Mouse (Mus musculus) megakaryocyte, embryonic 14.5 days (primary cell): ENCODE measurements around the gene Gm10643.

Experiments
- FLI1 ChIP-seq: IDR thresholded peaks from 2 replicates; pipeline ENCODE4 v1.6.1; 2012; ENCODE audit warnings: low read length, inconsistent platforms, mixed read lengths
- GATA1 ChIP-seq: IDR thresholded peaks from 3 replicates; pipeline ENCODE4 v1.6.1; 2012; ENCODE audit warnings: mixed read lengths, low read length, inconsistent platforms, borderline replicate concordance

DNA sequence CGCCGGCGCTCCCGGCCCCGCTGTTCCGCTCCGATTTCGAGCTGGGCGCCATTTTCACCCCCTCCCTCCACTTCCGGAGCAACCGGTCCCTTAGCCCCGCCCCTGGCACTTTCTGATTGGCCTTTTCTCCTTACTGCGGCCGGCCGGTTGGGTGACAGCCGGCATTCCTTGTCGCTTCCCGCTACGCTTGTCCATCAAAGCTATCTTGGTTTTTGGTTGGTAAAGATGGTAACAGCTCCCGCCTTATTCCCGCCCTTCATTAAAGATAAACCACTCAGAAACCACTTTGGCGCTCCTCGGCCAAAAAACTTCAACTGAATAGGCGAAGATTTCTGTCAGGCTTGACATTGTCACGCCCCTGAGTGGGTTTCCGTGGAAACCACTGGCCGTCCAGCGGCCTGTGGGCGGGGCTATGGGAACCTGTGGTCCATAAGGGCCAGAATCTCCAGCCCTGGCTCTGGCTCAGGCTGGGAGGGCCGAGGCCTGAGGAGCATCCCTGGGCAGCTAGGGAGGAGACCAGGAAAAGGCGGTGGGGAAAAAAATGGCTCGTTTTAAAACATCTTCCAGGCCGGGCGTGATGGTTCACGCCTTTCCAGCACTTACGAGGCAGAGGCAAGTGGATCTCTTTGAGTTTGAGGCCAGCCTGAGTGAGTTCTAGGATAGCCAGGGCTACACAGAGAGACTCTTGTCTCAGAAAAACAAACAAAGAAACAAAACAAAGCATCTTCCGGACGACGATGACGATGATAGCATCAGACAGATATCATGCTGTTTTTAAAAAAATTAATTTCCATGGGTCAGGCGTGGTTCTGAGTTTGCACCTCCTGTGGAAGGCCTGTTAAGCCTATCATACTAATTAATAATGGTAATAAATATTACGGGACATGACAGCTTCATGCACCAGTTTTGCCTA is 40.0 kb upstream of the Gm10643 start, which contains the start of gene Dcaf15:
- TF ChIP-seq GATA1 (no peak), FLI1 (no peak)
